Mouse (Mus musculus) B cell, adult 67 days (primary cell): ENCODE results near the gene Map4k2. TPM values are rescaled to one million over a fixed set of nuclear protein-coding genes. Genes with fewer than 3 reads are reported as not detected.

ENCODE experiments used
- total RNA-seq, 2 experiments: library from RNA; stranded (reverse); gene quantifications; 4 replicates each; pipeline ENCODE4 v1.2.4; 2023

Map4k2 gene
- total RNA-seq = 100 to 1,000 TPM; 638 TPM

GRCm38 (mm10) chr19:6340524-6341452 is at the start of gene Map4k2:
Gene Map4k2, plus strand, starts transcription at chr19:6341135.

GRCm38 (mm10) chr19:6306137-6306551 is 34.8 kb upstream of the Map4k2 start, which contains the start of gene Cdc42bpg:
Gene Cdc42bpg, plus strand, starts transcription at chr19:6306456.

DNA sequence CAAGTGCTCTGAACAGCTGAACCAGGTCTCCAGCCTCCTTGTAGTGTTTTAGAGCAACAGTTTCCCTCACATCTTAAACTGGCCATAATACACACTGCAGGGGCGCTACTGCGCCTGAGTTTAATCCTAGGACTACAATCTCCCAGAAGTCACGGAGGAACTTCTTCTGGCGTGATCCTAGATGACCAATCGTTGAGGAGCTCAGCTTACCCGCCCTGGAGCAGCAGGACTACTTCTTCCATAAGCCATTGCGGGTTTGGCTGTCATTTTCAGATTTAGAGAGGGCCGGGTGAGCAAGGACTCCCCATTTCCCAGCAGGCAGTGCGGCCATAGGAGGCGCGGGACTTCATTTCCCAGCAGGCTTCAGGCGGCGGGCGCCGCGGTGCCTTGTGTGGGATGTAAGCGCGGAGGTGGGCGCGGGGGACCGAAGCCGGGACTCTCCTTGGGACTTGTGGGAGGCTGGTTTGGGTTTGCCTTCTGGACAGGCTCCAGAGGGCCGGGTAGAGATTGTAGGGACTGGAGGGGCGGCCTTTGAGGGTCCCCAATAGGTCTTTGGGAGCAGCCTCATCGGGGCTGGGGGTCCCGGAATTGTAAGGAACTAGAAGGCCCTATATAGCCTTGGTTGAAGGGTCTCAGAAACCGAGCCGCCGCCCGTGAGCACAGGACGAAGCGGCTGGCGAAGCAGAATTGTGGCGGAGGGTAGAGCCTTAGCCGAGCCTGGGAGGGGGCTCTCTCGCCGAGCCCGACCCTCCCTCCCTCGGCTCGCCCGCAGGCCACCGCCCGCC is 6.1 kb upstream of the Map4k2 start, which contains the start of gene Men1:
Men1 (plus strand) TSS at position 307 of the 785 bp plus-strand sequence.

GRCm38 (mm10) chr19:6363411-6364240 is 22.7 kb downstream of the Map4k2 start, which contains the start of gene Sf1:
Gene Sf1, plus strand, starts transcription at chr19:6363690.

DNA sequence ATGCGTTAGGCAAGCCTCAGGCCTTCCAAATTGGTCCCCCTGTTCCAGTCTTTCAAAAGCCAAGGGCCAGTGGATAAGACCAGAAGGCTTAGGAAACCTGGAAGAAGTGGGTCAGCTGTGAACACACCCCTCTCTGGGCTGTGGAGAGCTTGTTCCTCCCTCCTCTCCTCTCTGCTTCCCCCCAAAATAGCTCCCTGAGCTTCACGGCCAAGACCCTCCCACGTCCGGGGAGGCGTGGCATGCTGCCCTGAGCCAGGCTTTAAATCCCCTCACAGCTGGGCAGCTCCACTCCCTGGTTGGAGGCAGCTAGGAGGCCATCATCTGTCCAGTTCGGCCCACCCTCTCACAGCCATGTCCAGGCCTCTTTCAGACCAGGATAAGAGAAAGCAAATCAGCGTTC is 43.2 kb downstream of the Map4k2 start, which contains the start of gene Pygm:
Pygm (plus strand) TSS at position 272 of the 400 bp plus-strand sequence.

GRCm38 (mm10) chr19:6399285-6400095 is 58.6 kb downstream of the Map4k2 start, which contains the start of gene Rasgrp2:
Gene Rasgrp2, plus strand, starts transcription at chr19:6399340.

Other genes with a start within 250 kb of the Map4k2 start
- not detected for gene AC131692.1, start 246.7 kb upstream of the Map4k2 start, total RNA-seq
- not detected for gene Naaladl1, start 235.4 kb upstream of the Map4k2 start, total RNA-seq
- 1 to 10 TPM; 8.8 to 10.0 TPM for gene Sac3d1, start 222.5 kb upstream of the Map4k2 start, total RNA-seq
- gene Snx15, start 212.8 kb upstream of the Map4k2 start, total RNA-seq = 10 to 100 TPM; 41.1 to 46.7 TPM
- not detected for gene Batf2, start 200.2 kb upstream of the Map4k2 start, total RNA-seq
- 10 to 100 TPM; 31.4 to 32.2 TPM for gene Arl2, start 199.6 kb upstream of the Map4k2 start, total RNA-seq
- not detected for gene Majin, start 156.7 kb upstream of the Map4k2 start, total RNA-seq
- not detected for gene Gpha2, start 114.8 kb upstream of the Map4k2 start, total RNA-seq
- 10 to 100 TPM; 25.7 to 33.0 TPM for gene Ppp2r5b, start 105.3 kb upstream of the Map4k2 start, total RNA-seq
- gene Atg2a, start 99.5 kb upstream of the Map4k2 start, total RNA-seq = 100 to 1,000 TPM; 105 to 123 TPM
- gene Ehd1, start 64.4 kb upstream of the Map4k2 start, total RNA-seq = 100 to 1,000 TPM; 212 to 217 TPM
- 1 to 10 TPM; 8.0 to 9.0 TPM for gene Cdc42bpg, start 34.7 kb upstream of the Map4k2 start, total RNA-seq
- 10 to 100 TPM; 42.3 to 45.0 TPM for gene Men1, start 6.2 kb upstream of the Map4k2 start, total RNA-seq
- 1,000 to 10,000 TPM in 1 of 2 experiments, 100 to 1,000 TPM in 1; 928 to 1,009 TPM for gene Sf1, start 22.6 kb downstream of the Map4k2 start, total RNA-seq
- gene Pygm, start 43.3 kb downstream of the Map4k2 start, total RNA-seq = 10 to 100 TPM; 17.5 to 19.3 TPM
- gene Rasgrp2, start 58.2 kb downstream of the Map4k2 start, total RNA-seq = 100 to 1,000 TPM; 737 to 900 TPM
- gene Nrxn2, start 77.6 kb downstream of the Map4k2 start, total RNA-seq = 1 to 10 TPM in 1 of 2 experiments, under 1 TPM in 1; 0.70 to 1.1 TPM
- gene Slc22a12, start 201.9 kb downstream of the Map4k2 start, total RNA-seq = under 1 TPM in 1 of 2 experiments, not detected in 1; 0.80 TPM